Mouse (Mus musculus): ENCODE measurements around the gene Dcbld2. TPM values are rescaled to one million over a fixed set of nuclear protein-coding genes. Genes with fewer than 3 reads are reported as not detected.

Dcbld2 gene
- polyA plus RNA-seq, 1 experiment from 2014 or later: 1.1 TPM

GRCm38 (mm10) chr16:58481906-58482270, 73.6 kb downstream of the Dcbld2 start:
- DNase-seq (ENCODE audit: low spot score): no peak

GRCm38 (mm10) chr16:58482296-58482695, 74.1 kb downstream of the Dcbld2 start:
- no peak for DNase-seq (ENCODE audit: low spot score)

- no peak for DNase-seq (ENCODE audit: low spot score)
Observed at GRCm38 (mm10) chr16:58487861-58488260, 79.6 kb downstream of the Dcbld2 start.

- no peak for DNase-seq (ENCODE audit: low spot score)
Observed at GRCm38 (mm10) chr16:58496791-58497190, 88.5 kb downstream of the Dcbld2 start.

GRCm38 (mm10) chr16:58497886-58498713, 89.9 kb downstream of the Dcbld2 start:
- peak; percentile 75 for DNase-seq (ENCODE audit: low spot score)

- DNase-seq (ENCODE audit: low spot score): no peak
Observed at GRCm38 (mm10) chr16:58499172-58499584, 90.9 kb downstream of the Dcbld2 start.

GRCm38 (mm10) chr16:58499650-58500049, 91.4 kb downstream of the Dcbld2 start:
- DNase-seq (ENCODE audit: low spot score): no peak

GRCm38 (mm10) chr16:58501760-58502301, 93.6 kb downstream of the Dcbld2 start:
- no peak for DNase-seq (ENCODE audit: low spot score)

GRCm38 (mm10) chr16:58502566-58502965, 94.3 kb downstream of the Dcbld2 start:
- DNase-seq (ENCODE audit: low spot score): no peak

GRCm38 (mm10) chr16:58504945-58505344, 96.7 kb downstream of the Dcbld2 start:
- DNase-seq (ENCODE audit: low spot score): no peak

- DNase-seq (ENCODE audit: low spot score): no peak
Observed at GRCm38 (mm10) chr16:58512181-58512761, 104.0 kb downstream of the Dcbld2 start.

- no peak for DNase-seq (ENCODE audit: low spot score)
Observed at GRCm38 (mm10) chr16:58512887-58513286, 104.6 kb downstream of the Dcbld2 start.

GRCm38 (mm10) chr16:58513755-58514154, 105.5 kb downstream of the Dcbld2 start:
- no peak for DNase-seq (ENCODE audit: low spot score)

- DNase-seq (ENCODE audit: low spot score): peak; percentile 57
Observed at GRCm38 (mm10) chr16:58514565-58514964, 106.3 kb downstream of the Dcbld2 start.

- no peak for DNase-seq (ENCODE audit: low spot score)
Observed at GRCm38 (mm10) chr16:58516161-58516560, 107.9 kb downstream of the Dcbld2 start.

GRCm38 (mm10) chr16:58516960-58517798, 108.9 kb downstream of the Dcbld2 start:
- no peak for DNase-seq (ENCODE audit: low spot score)

Other genes starting within 250 kb of the Dcbld2 start
- gene St3gal6, start 115.8 kb downstream of the Dcbld2 start, polyA plus RNA-seq (2015; fragmentation: Nextera tagmentation; extraction: Ambion mirVana): 18.7 and 20.4 TPM in 2 replicates
- not detected in 2 replicates for gene Gm813, start 208.5 kb downstream of the Dcbld2 start, polyA plus RNA-seq (2015; fragmentation: Nextera tagmentation; extraction: Ambion mirVana)
- gene E330017A01Rik, start 230.3 kb downstream of the Dcbld2 start, polyA plus RNA-seq (2015; fragmentation: Nextera tagmentation; extraction: Ambion mirVana): not detected in 2 replicates